Mouse (Mus musculus) midbrain, postnatal 0 days (tissue): ENCODE measurements around the gene Nfib. TPM values are rescaled to one million over a fixed set of nuclear protein-coding genes. Genes with fewer than 3 reads are reported as not detected.

Experiments used
- ATAC-seq: fragments of 200-750 bp; cut with Nextera tagmentation; 2 replicates; pipeline ENCODE4 v1.8.0; 2017; ENCODE audit warnings: moderate number of reproducible peaks, mild to moderate bottlenecking, moderate TSS enrichment, moderate library complexity; ENCODE audit not compliant: low FRiP score
- DNase-seq: peaks from one replicate; pipeline ENCODE4 v3.0.0-alpha.2; 2015; ENCODE audit warnings: low spot score
- H3K27ac ChIP-seq: fragments of 300-500 bp; sonication (generic); 2 replicates; pipeline ENCODE4 v1.5.1; 2014; ENCODE audit warnings: low read depth, mild to moderate bottlenecking, low read length, mixed read lengths
- H3K27me3 ChIP-seq: fragments of 300-500 bp; sonication (generic); 2 replicates; pipeline ENCODE4 v1.6.1; 2014; ENCODE audit warnings: low read length, control low read depth, mixed read lengths; ENCODE audit not compliant: insufficient read depth
- H3K36me3 ChIP-seq: fragments of 300-500 bp; sonication (generic); 2 replicates; pipeline ENCODE4 v1.6.1; 2014; ENCODE audit warnings: low read length, control low read depth, mixed read lengths; ENCODE audit not compliant: insufficient read depth
- H3K4me1 ChIP-seq: fragments of 300-500 bp; sonication (generic); 2 replicates; pipeline ENCODE4 v1.6.1; 2014; ENCODE audit warnings: mild to moderate bottlenecking, control low read depth, antibody characterized with exemption, low read length, mixed read lengths; ENCODE audit not compliant: insufficient read depth
- H3K4me2 ChIP-seq: fragments of 300-500 bp; sonication (generic); 2 replicates; pipeline ENCODE4 v1.6.1; 2014; ENCODE audit warnings: low read depth, mild to moderate bottlenecking, low read length, mixed read lengths; ENCODE audit not compliant: poor library complexity, severe bottlenecking
- H3K4me3 ChIP-seq: fragments of 300-500 bp; sonication (generic); 2 replicates; pipeline ENCODE4 v1.5.1; 2014; ENCODE audit warnings: low read depth, mild to moderate bottlenecking, low read length, moderate library complexity
- H3K9ac ChIP-seq: fragments of 300-500 bp; sonication (generic); replicated peaks from 2 replicates; pipeline ENCODE4 v1.6.1; 2014; ENCODE audit warnings: mild to moderate bottlenecking, low read length, moderate library complexity, mixed read lengths; ENCODE audit not compliant: poor library complexity, severe bottlenecking
- H3K9me3 ChIP-seq: fragments of 300-500 bp; sonication (generic); 2 replicates; pipeline ENCODE4 v1.6.1; 2016; ENCODE audit warnings: low read length, control low read depth
- CTCF ChIP-seq: IDR thresholded peaks from 2 replicates; pipeline ENCODE4 v1.5.1; 2016; ENCODE audit warnings: antibody characterized with exemption, mild to moderate bottlenecking
- WGBS: fragments of 180-500 bp; shearing (Covaris S2); extraction: QIAGEN DNeasy Blood & Tissue Kit; methylation state at CpG from one replicate; pipeline ENCODE4 v1.1.7; 2014; 5-methylcytosine and 5-hydroxymethylcytosine counted together
- polyA plus RNA-seq: library from polyadenylated mRNA; unstranded; fragments of >200 nt; fragmentation: Nextera tagmentation; extraction: Ambion mirVana; gene quantifications from 2 replicates; pipeline ENCODE4 v1.2.1, GENCODE M21; 2015
- total RNA-seq: library from RNA; depleted of rRNA; stranded (reverse); fragments of >200 nt; gene quantifications from 2 replicates; pipeline ENCODE4 v1.2.3, GENCODE M21; 2014

Nfib gene
- total and polyA plus RNA-seq, 2 experiments from 2014 or later: 27.7 to 62.8 TPM

- H3K4me1 ChIP-seq: no peaks in the 10 kb centered on the region
- no peak for DNase-seq
- no peak overlapping the region for H3K4me2 ChIP-seq
- H3K9ac ChIP-seq: no peak overlapping the region
- 41% methylated on average over 1 of the region's 1 CpGs for WGBS
- TF ChIP-seq CTCF: no peak
- H3K27ac ChIP-seq: no peak overlapping the region
- H3K4me3 ChIP-seq: no peak overlapping the region
- no peaks in the 10 kb centered on the region for H3K36me3 ChIP-seq
- no peaks in the 10 kb centered on the region for H3K9me3 ChIP-seq
- H3K27me3 ChIP-seq: no peaks in the 10 kb centered on the region
- no peak for ATAC-seq
These were observed 221.7 kb downstream of the Nfib start for GRCm38 (mm10) chr4:82483871-82484270.

- Histone ChIP-seq H3K4me3 (no peak overlapping the region), H3K4me2 (no peak overlapping the region; the same call in 1 of the 2 replicates), H3K9ac (no peak overlapping the region)
These were observed 222.3 kb downstream of the Nfib start for GRCm38 (mm10) chr4:82483298-82483697.

GRCm38 (mm10) chr4:82480635-82481034 is 224.9 kb downstream of the Nfib start:
- Histone ChIP-seq H3K4me1 (no peaks in the 10 kb centered on the region), H3K4me2 (no peak overlapping the region), H3K9me3 (no peaks in the 10 kb centered on the region), H3K27ac (no peak overlapping the region), H3K4me3 (no peak overlapping the region), H3K27me3 (no peaks in the 10 kb centered on the region), H3K36me3 (no peaks in the 10 kb centered on the region), H3K9ac (no peak overlapping the region)
- 70% methylated on average over 9 of the region's 9 CpGs for WGBS
- DNase-seq (no peak), ATAC-seq (no peak)
- no peak for TF ChIP-seq CTCF

More at GRCm38 (mm10) chr4:82483298-82483697, 222.3 kb downstream of the Nfib start:
- Histone ChIP-seq H3K9me3 (no peaks in the 10 kb centered on the region), H3K27ac (no peak overlapping the region), H3K27me3 (no peaks in the 10 kb centered on the region), H3K4me1 (no peaks in the 10 kb centered on the region), H3K36me3 (no peaks in the 10 kb centered on the region)
- ATAC-seq: no peak
- DNase-seq: no peak
- 60% methylated on average over 6 of the region's 6 CpGs for WGBS
- TF ChIP-seq CTCF: no peak

- H3K9me3 ChIP-seq: no peaks in the 10 kb centered on the region
These were observed 226.2 kb downstream of the Nfib start for GRCm38 (mm10) chr4:82479394-82479793.

GRCm38 (mm10) chr4:82477742-82478141 is 227.8 kb downstream of the Nfib start:
- ATAC-seq (no peak), DNase-seq (no peak)
- no peaks in the 10 kb centered on the region for H3K36me3 ChIP-seq
- no peak overlapping the region for H3K9ac ChIP-seq
- H3K27me3 ChIP-seq: no peaks in the 10 kb centered on the region
- no peak overlapping the region for H3K4me2 ChIP-seq
- TF ChIP-seq CTCF: no peak
- H3K27ac ChIP-seq: no peak overlapping the region
- H3K4me1 ChIP-seq: no peaks in the 10 kb centered on the region
- H3K9me3 ChIP-seq: no peaks in the 10 kb centered on the region
- WGBS: 98% methylated on average over 2 of the region's 2 CpGs
- no peak overlapping the region for H3K4me3 ChIP-seq

More at GRCm38 (mm10) chr4:82479394-82479793, 226.2 kb downstream of the Nfib start:
- no peak for ATAC-seq
- no peak overlapping the region for H3K4me2 ChIP-seq
- no peak for DNase-seq
- 65% methylated on average over 4 of the region's 4 CpGs for WGBS
- H3K4me1 ChIP-seq: no peaks in the 10 kb centered on the region
- no peak overlapping the region for H3K27ac ChIP-seq
- no peaks in the 10 kb centered on the region for H3K36me3 ChIP-seq
- TF ChIP-seq CTCF: peak; percentile 42
- H3K4me3 ChIP-seq: no peak overlapping the region
- H3K27me3 ChIP-seq: no peaks in the 10 kb centered on the region
- H3K9ac ChIP-seq: no peak overlapping the region

GRCm38 (mm10) chr4:82476411-82476810 is 229.1 kb downstream of the Nfib start:
- no peak for TF ChIP-seq CTCF
- Histone ChIP-seq H3K36me3 (no peaks in the 10 kb centered on the region), H3K9ac (no peak overlapping the region), H3K27me3 (no peaks in the 10 kb centered on the region), H3K4me1 (no peaks in the 10 kb centered on the region), H3K4me2 (no peak overlapping the region), H3K27ac (no peak overlapping the region), H3K9me3 (no peaks in the 10 kb centered on the region), H3K4me3 (no peak overlapping the region)
- WGBS: 43% methylated on average over 2 of the region's 2 CpGs
- ATAC-seq (no peak), DNase-seq (no peak)
